Mouse (Mus musculus) skeletal muscle tissue, adult 2 months (tissue): ENCODE data around the gene Zfp457.
"Not testable (repeated sequence)": the region's sequence is repeated elsewhere in the genome, so short reads cannot be mapped to it uniquely, and the experiment has no call there.

ENCODE experiments used
- DNase-seq: peaks from one replicate; pipeline ENCODE4 v3.0.0-alpha.2; 2012; ENCODE audit warnings: low read depth, low spot score

Zfp457 gene

DNA sequence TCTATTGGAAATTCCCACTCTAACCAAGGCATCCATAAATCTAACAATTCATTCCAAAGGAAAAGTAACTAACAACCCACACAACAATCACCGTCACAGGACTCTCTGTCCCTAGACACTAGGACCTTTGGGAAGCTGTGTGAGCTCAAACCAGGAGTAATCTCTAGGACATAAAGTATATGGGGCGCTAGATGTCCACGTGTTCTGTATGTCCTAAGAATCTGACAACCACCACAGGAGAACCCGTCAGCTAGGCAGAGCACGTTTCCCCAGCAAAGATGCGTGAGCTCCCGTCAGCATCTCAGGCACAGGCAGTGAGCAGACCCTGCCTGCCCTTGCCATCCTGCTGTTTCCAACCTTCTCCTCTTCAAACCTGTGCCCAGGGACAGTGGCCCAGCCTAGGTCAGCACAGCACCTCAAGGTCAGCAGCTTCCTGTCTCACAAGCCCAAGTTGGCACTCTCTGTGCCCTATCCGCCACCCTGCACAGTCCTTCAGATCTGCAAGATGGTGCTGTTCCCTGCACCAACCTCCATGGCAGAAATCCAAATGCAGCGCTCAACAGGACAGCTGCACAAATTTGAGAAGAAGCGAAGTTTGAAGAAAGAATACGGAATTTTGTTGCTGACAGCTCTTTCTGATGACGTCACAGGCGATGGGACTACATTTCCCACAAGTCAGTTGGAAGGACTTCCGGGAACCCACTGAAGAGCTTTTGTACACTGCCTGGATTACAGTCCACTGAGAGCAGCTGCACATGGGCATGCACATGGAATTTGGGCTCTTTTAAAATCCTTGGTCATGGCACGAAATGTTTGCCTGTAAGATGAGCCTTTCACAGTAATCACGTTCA, at the start of gene Zfp457:
Gene Zfp457 (minus strand): TSS at position 664 of the 851 bp plus-strand sequence.
- peak; percentile 89 for DNase-seq

DNA sequence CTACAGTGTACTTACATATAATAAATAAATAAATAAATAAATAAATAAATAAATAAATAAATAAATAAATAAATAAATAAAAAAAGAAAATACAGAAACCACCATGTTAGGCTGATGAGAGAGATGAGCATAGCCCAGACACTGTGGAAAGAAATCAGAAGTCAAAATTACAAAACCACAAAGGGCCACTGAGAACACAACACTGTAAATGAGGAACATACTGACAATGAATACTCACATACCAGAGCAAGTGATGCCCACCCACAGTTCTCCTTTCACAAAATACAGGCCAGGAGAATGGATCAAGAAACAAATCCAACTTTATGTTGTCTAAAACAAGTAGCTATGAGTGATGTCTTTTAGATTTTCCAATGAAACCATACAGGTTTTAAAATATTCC, 45.6 kb upstream of the Zfp457 start:
- DNase-seq = no peak

GRCm38 (mm10) chr13:67343422-67343821, 37.1 kb upstream of the Zfp457 start:
- no peak for DNase-seq

DNA sequence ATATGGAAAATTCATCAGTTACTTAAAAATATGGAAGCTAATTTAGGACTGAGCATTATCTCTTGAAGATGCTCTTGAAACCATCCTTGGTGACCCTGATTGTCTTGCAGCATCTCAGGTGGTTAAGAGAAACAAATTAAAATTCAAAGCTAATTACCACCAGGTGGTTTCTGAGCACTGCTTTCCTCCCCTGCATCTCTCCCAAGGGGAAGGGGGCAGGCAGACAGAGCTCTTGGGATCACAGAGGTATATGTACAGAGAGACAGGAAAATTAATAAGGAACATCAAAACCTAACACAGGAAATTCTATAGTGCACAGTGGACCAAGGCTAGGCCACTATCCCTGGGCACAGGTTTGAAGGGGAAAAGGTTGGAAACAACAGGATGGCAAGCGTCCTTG, 26.6 kb upstream of the Zfp457 start:
- no peak for DNase-seq

DNA sequence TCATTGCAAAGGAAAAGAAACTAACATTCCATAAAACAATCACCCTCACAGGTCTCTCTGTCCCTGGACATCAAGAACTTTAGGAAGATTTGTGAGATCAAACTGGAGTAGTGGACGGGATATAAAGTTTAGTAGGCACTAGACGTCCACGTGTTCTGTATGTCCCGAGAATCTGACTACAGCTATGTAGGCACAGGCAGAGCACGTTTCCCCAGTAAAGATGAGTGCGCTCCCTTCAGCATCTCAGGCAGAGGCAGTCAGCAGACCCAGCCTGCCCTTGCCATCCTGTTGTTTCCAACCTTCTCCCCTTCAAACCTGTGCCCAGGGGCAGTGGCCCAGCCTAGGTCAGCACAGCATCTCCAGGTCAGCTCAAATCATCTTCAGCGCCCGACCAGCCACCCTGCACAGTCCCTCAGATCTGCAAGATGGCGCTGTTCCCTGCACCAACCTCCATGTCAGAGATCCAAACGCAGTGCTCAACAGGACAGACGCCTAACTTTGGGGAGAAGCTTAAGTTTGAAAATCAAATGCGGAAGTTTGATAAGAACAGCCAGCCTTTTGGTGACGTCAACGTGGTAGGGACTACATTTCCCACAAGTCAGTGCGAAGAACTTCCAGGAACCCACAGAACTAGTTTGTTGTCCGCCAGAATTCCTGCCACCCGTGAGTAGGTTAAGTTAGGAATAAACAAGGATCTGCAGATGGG, 25.9 kb upstream of the Zfp457 start, which contains the start of gene Zfp595:
Gene Zfp595 (minus strand): TSS at position 552 of the 706 bp plus-strand sequence.
- DNase-seq = peak; percentile 81

GRCm38 (mm10) chr13:67306718-67307117, 433 bp upstream of the Zfp457 start:
- DNase-seq = no peak

DNA sequence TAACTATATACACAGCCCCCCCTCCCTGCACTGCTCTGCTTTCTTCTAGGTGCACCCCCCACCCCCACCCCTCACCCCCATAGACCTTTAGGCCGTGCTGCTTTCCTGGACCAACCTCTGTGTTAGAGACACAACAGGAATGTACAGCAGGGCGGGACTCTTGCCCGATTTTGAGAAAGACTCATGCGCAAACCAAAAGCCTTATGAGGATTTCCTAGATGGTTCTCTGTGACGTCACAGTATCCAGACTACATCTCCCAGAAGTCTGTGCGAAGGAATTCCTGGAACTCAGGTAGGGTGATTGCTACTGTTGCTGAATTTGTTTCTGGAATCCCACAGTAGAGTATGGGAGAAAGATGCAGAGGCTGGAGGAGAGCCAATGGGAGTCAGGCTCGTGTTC, 28.0 kb downstream of the Zfp457 start, which contains the start of gene Zfp458:
Gene Zfp458 (minus strand): TSS at position 153 of the 400 bp plus-strand sequence.
- DNase-seq = no peak

DNA sequence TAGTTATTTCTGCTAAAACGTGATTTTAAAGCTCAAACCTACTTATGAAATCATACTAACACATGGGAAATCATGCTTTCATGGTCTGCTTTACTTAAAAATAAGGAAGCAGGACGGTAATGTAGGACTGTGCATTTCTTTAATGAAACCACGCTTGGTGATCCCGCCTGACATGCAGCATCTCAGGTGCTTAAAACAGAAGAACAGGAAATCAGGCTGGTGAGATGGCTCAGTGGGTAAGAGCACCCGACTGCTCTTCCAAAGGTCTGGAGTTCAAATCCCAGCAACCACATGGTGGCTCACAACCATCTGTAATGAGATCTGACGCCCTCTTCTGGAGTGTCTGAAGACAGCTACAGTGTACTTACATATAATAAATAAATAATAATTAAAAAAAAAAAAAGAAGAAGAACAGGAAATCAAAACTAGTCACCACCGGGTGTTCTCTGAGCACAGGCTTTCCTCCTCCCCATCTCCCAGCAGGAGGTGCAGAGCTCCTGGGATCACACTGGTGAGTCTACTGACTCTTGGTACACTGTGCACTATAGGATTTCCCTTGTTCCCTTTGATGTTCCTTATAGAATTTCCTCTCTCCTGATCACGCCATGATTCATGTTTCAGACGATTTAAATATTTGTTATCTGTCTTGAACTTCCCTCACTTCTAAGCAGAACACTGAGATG, 36.8 kb downstream of the Zfp457 start:
- DNase-seq = not testable (repeated sequence)

- peak; percentile 67 for DNase-seq
Observed at GRCm38 (mm10) chr13:67268568-67269369, 37.5 kb downstream of the Zfp457 start.
